Mouse (Mus musculus) midbrain, embryonic 16.5 days (tissue): Measurements from ENCODE around the gene Arf4. TPM values are rescaled to one million over a fixed set of nuclear protein-coding genes. Genes with fewer than 3 reads are reported as not detected.
A peak's percentile ranks its signal among the peaks of the same experiment; 100 is the strongest.

Experiments
- ATAC-seq: fragments of 200-750 bp; cut with Nextera tagmentation; 2 replicates; pipeline ENCODE4 v1.8.0; 2017; ENCODE audit warnings: moderate TSS enrichment
- H3K27ac ChIP-seq: fragments of 300-500 bp; sonication (generic); 2 replicates; pipeline ENCODE4 v1.5.1; 2014; ENCODE audit warnings: mild to moderate bottlenecking, low read length, mixed read lengths
- H3K27me3 ChIP-seq: fragments of 300-500 bp; sonication (generic); 2 replicates; pipeline ENCODE4 v1.6.1; 2014; ENCODE audit warnings: low read depth, low read length, mixed read lengths; ENCODE audit not compliant: control insufficient read depth, insufficient read depth
- H3K36me3 ChIP-seq: fragments of 300-500 bp; sonication (generic); 2 replicates; pipeline ENCODE4 v1.6.1; 2014; ENCODE audit warnings: mild to moderate bottlenecking, low read length, moderate library complexity, mixed read lengths; ENCODE audit not compliant: control insufficient read depth, insufficient read depth
- H3K4me1 ChIP-seq: fragments of 300-500 bp; sonication (generic); 2 replicates; pipeline ENCODE4 v1.6.1; 2014; ENCODE audit warnings: mild to moderate bottlenecking, low read length, mixed read lengths; ENCODE audit not compliant: control insufficient read depth, insufficient read depth
- H3K4me2 ChIP-seq: fragments of 300-500 bp; sonication (generic); 2 replicates; pipeline ENCODE4 v1.6.1; 2014; ENCODE audit warnings: mild to moderate bottlenecking, low read length, mixed read lengths
- H3K4me3 ChIP-seq: fragments of 300-500 bp; sonication (generic); 2 replicates; pipeline ENCODE4 v1.5.1; 2014; ENCODE audit warnings: low read depth, mild to moderate bottlenecking, low read length, moderate library complexity, mixed read lengths
- H3K9ac ChIP-seq: fragments of 300-500 bp; sonication (generic); 2 replicates; pipeline ENCODE4 v1.6.1; 2014; ENCODE audit warnings: low read depth, low read length, mixed read lengths
- H3K9me3 ChIP-seq: fragments of 300-500 bp; sonication (generic); replicated peaks from 2 replicates; pipeline ENCODE4 v1.6.1; 2014; ENCODE audit warnings: mild to moderate bottlenecking, low read length, mixed read lengths; ENCODE audit not compliant: control insufficient read depth, poor library complexity, severe bottlenecking
- WGBS: fragments of 180-500 bp; shearing (Covaris S2); extraction: QIAGEN DNeasy Blood & Tissue Kit; methylation state at CpG from one replicate; pipeline ENCODE4 v1.1.7; 2014; 5-methylcytosine and 5-hydroxymethylcytosine counted together
- polyA plus RNA-seq: library from polyadenylated mRNA; unstranded; fragments of >200 nt; fragmentation: Nextera tagmentation; extraction: Ambion mirVana; gene quantifications from 2 replicates; pipeline ENCODE4 v1.2.1, GENCODE M21; 2015

Arf4 gene
- polyA plus RNA-seq, 1 experiment from 2014 or later, result 505 TPM

DNA sequence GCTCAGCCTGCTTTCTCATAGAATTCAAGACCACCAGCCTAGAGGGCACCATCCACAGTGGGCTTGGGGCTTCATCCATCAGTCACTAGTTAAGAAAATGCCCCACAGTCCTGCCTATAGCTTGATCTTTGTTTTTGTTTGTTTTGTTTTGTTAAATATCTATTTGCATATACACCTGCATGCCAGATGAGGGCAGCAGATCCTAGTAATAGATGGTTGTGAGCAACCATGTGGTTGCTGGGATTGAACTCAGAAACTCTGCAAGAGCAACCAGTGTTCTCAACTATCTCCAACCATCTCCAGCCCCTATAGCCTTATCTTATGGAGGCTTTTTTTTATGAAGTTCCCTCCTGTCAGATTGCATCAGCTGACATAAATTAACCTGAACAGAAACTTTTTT lies 14.0 kb downstream of the Arf4 start:
- peaks cover 13% of the 10 kb centered on the region for H3K36me3 ChIP-seq
- ATAC-seq, result no peak
- H3K4me2 ChIP-seq, result no peak overlapping the region
- no peak overlapping the region for H3K27ac ChIP-seq
- H3K4me1 ChIP-seq, result no peaks in the 10 kb centered on the region
- H3K9ac ChIP-seq, result no peak overlapping the region
- no peak overlapping the region for H3K4me3 ChIP-seq
- H3K9me3 ChIP-seq, result no peaks in the 10 kb centered on the region
- H3K27me3 ChIP-seq, result no peaks in the 10 kb centered on the region

DNA sequence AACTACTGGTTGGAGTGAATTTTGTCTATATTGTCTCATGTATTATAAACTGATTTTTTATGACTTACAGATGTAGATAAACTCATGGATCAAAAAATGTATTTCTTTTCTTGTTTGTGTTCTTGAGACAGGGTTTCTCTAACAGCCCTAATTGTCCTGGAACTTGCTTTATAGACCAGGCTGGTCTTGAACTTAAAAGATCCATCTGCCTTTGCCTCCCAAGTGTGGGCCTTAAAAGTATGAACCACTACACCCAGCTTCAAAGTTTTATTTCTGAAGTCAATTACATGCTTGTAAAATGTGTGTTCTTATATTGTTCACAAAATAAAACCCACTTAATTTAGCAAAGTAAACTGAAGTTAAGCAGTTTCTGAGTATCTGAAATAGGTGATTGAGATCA lies 20.3 kb downstream of the Arf4 start:
- no peak for ATAC-seq
- H3K9me3 ChIP-seq, result no peaks in the 10 kb centered on the region
- H3K36me3 ChIP-seq, result peaks cover 12% of the 10 kb centered on the region
- H3K4me1 ChIP-seq, result no peaks in the 10 kb centered on the region
- H3K27me3 ChIP-seq, result no peaks in the 10 kb centered on the region
- H3K9ac ChIP-seq, result no peak overlapping the region
- no peak overlapping the region for H3K4me3 ChIP-seq
- no peak overlapping the region for H3K4me2 ChIP-seq
- H3K27ac ChIP-seq, result no peak overlapping the region

DNA sequence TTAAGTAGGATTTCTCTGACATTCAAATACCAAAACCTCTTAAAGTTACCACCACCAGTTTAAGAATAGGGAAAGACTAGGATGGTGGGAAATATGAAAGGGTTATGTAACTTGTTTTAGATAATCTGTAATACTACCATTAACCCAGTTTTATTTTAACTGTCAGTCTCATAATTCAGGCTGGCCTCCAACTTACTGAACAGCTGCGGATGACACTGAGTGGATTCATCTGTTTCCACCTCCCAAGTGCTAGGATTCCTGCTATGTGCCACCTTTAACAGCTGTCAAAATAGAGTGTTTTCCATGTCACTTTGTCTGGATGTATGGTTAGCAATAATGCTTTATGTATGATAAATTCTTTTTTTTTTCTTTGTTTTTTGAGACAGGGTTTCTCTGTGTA lies 22.4 kb downstream of the Arf4 start:
- no peaks in the 10 kb centered on the region for H3K27me3 ChIP-seq
- H3K27ac ChIP-seq, result no peak overlapping the region
- H3K4me1 ChIP-seq, result no peaks in the 10 kb centered on the region
- H3K36me3 ChIP-seq, result peaks cover 5% of the 10 kb centered on the region; the same call in 1 of the 2 replicates
- H3K4me2 ChIP-seq, result no peak overlapping the region
- no peaks in the 10 kb centered on the region for H3K9me3 ChIP-seq
- no peak overlapping the region for H3K4me3 ChIP-seq
- no peak overlapping the region for H3K9ac ChIP-seq
- 97% methylated on average over 1 of the region's 1 CpGs for WGBS
- ATAC-seq, result no peak

DNA sequence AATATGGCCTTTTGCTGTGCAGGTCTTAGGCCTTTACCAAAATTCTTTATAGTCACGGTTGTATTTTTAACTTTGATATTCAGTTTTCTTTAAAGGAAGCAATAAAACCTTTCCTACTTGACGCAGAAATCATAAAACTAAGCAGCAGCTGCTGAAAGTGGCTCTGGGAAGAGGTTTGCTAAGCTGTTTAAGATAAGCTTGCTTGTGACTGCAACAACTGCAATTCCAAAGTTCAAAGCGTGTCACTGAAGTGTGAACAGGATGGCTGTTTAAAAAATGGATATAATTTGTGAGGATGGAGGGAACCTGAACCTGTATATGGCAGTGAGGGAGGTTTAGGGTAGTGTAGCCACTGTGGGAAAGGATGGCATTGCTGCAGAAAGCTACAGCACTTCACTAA lies 24.1 kb downstream of the Arf4 start:
- Histone ChIP-seq H3K9me3 (no peaks in the 10 kb centered on the region), H3K27ac (no peak overlapping the region), H3K4me3 (no peak overlapping the region), H3K27me3 (no peaks in the 10 kb centered on the region), H3K4me1 (peaks cover 9% of the 10 kb centered on the region), H3K9ac (no peak overlapping the region), H3K36me3 (peaks cover 5% of the 10 kb centered on the region; the same call in 1 of the 2 replicates), H3K4me2 (no peak overlapping the region)
- 93% methylated on average over 3 of the region's 3 CpGs for WGBS
- ATAC-seq, result no peak

DNA sequence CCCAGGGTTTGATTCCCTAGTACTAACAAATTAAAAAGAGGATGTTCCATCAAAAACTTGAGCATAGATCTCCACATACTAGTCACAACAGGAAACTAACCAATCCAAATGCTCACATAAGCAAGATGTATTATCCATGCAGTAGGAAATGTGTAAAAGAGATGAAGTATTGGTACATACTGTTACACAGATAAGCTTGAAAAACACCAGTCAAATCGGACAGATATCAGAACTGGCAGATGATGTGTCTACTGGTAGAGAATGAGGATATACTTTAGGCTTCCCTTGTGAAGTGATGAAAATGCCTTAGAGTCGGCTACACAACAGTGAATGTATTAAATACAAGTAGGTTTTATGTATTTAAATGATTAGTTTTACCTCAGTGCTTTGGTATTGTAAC lies 24.6 kb downstream of the Arf4 start:
- Histone ChIP-seq H3K9me3 (no peaks in the 10 kb centered on the region), H3K4me1 (peaks cover 12% of the 10 kb centered on the region), H3K27ac (no peak overlapping the region), H3K4me2 (no peak overlapping the region), H3K36me3 (peaks cover 3% of the 10 kb centered on the region; the same call in 1 of the 2 replicates), H3K9ac (no peak overlapping the region), H3K4me3 (no peak overlapping the region), H3K27me3 (no peaks in the 10 kb centered on the region)
- no peak for ATAC-seq
- 92% methylated on average over 2 of the region's 2 CpGs for WGBS

DNA sequence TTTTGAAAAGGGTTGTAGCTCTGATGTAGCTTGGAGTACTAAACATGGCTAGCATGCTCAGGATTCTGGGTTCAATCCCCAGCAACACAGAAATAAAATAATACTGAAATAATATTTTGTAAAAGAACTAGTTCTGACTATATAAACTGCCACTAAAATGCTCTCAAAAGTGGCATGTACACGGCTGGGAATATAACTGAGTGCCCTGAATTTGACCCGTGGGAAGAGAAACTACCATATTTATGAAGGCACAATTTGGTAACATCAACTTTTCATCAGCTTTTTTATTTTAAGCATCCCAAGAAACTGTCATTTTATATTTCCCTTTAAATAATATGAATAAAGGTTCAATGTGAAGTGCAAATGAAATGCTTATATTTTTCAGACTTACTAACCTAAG lies 26.0 kb downstream of the Arf4 start:
- Histone ChIP-seq H3K27me3 (no peaks in the 10 kb centered on the region), H3K4me1 (peaks cover 21% of the 10 kb centered on the region), H3K36me3 (peaks cover 3% of the 10 kb centered on the region; the same call in 1 of the 2 replicates), H3K4me2 (no peak overlapping the region), H3K9ac (no peak overlapping the region), H3K27ac (no peak overlapping the region), H3K4me3 (no peak overlapping the region), H3K9me3 (no peaks in the 10 kb centered on the region)
- no peak for ATAC-seq
- 95% methylated on average over 2 of the region's 2 CpGs for WGBS

DNA sequence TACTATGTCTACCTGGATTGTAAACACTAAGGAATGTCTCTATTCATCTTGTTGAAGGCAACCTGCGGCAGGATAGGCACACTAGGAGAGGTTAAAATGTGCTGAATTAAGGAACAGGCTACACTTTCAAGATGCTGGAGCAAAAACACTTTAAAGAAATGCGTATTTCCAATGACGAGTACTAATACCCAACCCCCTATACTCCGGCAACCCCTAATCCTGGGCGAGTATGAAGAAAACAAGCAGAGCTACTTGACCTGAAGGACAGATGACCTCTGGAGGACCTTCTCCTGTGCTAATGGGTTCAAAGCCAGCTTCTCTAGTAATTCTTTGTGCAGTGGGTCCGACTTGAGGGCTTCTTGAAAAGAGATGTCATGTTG lies 30.1 kb downstream of the Arf4 start:
- Histone ChIP-seq H3K4me1 (peaks cover 26% of the 10 kb centered on the region), H3K36me3 (peaks cover 3% of the 10 kb centered on the region; the same call in 1 of the 2 replicates), H3K9ac (peak overlapping the region; percentile 77), H3K9me3 (no peaks in the 10 kb centered on the region), H3K27ac (no peak overlapping the region), H3K4me3 (peak overlapping the region; percentile 92), H3K4me2 (peak overlapping the region; percentile 95), H3K27me3 (no peaks in the 10 kb centered on the region)
- ATAC-seq, result no peak
- 22% methylated on average over 6 of the region's 6 CpGs for WGBS

DNA sequence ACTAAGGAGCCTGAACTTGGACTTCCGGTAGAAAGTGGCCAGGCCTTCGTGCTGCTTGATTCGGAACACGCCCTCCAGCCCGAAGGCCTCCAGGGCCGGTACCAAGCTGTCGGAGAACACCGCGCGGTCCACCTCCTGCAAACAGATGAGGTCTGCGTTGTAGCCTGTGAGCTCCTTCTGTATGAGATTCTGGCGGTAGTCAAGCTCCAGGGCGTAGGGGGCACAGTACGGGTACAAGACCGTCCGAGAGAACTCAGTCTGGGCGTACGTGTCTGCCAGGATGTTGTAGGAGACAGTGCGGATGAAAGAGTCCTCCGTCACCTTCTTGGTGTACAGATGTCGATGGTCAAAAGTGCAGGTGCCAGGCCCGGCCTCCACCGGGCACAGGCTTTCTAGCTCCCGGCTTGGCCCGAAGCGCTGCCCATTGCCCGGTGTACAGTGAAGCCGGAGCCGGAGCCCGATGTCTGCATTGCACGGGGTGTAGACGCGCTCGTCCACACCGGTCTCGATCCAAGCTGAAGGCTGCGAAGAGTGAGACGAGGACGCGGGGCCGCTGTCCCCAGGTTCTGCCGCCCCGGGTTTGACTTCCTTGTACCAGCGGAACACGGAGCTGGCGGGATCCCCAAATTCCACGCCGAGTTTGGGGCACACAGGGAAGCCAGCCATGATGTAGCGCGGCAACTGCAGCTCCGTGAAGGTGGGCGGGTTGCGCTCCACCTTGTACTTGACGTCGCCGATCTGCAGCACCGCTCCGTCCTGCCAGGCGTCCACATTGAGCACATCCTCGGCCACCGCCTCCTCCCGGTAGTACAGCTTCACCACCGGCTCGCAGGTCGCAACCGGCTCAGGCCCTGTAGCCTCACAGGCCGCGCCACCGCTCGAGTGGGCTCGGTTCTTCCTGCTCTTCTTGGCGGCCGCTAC lies 30.8 kb downstream of the Arf4 start:
- Histone ChIP-seq H3K9ac (peak overlapping the region; percentile 77), H3K4me3 (peak overlapping the region; percentile 92), H3K9me3 (no peaks in the 10 kb centered on the region), H3K4me2 (peak overlapping the region; percentile 95), H3K27me3 (no peaks in the 10 kb centered on the region), H3K36me3 (peaks cover 3% of the 10 kb centered on the region; the same call in 1 of the 2 replicates), H3K27ac (peak overlapping the region; percentile 96), H3K4me1 (peaks cover 26% of the 10 kb centered on the region)
- WGBS, result 1% methylated on average over 73 of the region's 73 CpGs
- peak; percentile 63 for ATAC-seq

DNA sequence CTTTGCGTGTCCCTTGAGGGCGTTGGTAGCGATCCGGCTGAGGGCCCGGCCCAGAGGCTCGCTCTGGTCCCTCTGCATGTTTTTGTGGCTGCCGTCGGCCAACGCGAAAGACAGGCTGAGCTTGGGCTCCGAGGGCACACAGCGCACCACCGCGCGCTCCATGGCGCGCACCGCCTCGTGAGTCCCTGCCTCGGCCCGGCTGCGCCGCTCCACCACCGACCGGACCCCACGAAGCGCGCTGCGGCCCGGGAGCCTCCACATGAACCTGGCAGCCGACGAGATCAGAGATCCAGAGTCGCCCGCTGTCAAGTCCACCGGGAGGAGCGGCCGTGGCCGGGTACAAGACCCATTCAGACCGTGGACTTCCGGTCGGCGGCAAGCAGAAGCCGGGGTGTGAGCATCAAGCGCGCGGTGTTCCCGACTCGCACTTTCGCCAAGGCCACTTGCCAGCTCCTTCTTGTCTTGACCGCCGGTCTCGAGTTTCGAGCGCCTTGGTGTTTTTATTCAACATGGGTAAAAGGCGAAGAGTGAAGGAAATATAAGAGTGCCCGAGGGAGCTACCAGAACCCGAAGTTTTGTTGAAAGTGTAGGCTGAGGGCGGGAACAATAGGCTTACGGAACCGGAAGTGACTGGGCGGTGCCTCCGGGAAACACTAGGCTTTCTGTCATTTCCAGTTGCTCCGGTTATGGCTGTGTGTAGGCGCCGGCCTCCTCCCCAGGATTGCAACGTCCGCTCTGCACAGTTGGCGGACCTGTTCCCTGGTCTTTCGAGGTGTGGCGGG lies 31.6 kb downstream of the Arf4 start, which contains the start of gene Pde12:
Pde12 (minus strand) TSS at position 592 of the 782 bp plus-strand sequence.
- peak within 1 kb of the TSS; percentile 95 for H3K4me2 ChIP-seq
- H3K9ac ChIP-seq, result peak within 1 kb of the TSS; percentile 77
- no peaks in the 10 kb centered on the region for H3K9me3 ChIP-seq
- peaks cover 3% of the 10 kb centered on the region; the same call in 1 of the 2 replicates for H3K36me3 ChIP-seq
- 0% methylated on average over 69 of the region's 70 CpGs for whole genome bisulfite sequencing
- no peaks in the 10 kb centered on the region for H3K27me3 ChIP-seq
- peak within 1 kb of the TSS; percentile 96 for H3K27ac ChIP-seq
- peak within 1 kb of the TSS; percentile 92 for H3K4me3 ChIP-seq
- H3K4me1 ChIP-seq, result peaks cover 26% of the 10 kb centered on the region
- peak; percentile 96 for ATAC-seq
